Mouse (Mus musculus) right cerebral cortex, postnatal 4 days (tissue): ENCODE data around the gene C5ar1.
"Not testable (repeated sequence)": the region's sequence is repeated elsewhere in the genome, so short reads cannot be mapped to it uniquely, and the experiment has no call there.

Experiments
- DNase-seq: peaks from one replicate; pipeline ENCODE4 v3.0.0-alpha.2; 2022

C5ar1 gene

DNA sequence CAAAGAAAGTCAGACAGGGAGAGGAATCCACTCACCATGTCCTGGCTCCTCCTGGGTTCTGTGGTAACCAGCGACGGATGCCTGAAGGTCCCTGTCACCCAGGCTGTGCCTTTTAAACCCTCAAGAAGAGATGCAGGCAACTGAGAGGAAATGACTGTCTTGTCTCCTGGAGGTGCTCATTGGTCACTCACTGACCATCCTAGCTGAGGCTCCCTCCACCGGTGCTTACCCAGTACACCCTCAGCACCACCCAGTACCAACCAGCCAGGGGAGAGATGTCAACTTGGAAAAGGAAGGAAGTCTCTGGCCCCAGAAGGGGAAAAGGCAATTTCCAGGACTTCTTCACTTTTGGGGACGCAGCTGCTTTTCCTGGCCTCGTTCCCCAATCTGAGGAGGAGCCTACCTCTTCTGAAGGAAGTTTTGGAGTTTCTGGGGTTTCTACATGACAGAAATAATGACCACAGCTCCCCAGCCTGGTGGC is at the start of gene C5ar1:
C5ar1 (minus strand) TSS at position 431 of the 481 bp plus-strand sequence.
- DNase-seq, result no peak

DNA sequence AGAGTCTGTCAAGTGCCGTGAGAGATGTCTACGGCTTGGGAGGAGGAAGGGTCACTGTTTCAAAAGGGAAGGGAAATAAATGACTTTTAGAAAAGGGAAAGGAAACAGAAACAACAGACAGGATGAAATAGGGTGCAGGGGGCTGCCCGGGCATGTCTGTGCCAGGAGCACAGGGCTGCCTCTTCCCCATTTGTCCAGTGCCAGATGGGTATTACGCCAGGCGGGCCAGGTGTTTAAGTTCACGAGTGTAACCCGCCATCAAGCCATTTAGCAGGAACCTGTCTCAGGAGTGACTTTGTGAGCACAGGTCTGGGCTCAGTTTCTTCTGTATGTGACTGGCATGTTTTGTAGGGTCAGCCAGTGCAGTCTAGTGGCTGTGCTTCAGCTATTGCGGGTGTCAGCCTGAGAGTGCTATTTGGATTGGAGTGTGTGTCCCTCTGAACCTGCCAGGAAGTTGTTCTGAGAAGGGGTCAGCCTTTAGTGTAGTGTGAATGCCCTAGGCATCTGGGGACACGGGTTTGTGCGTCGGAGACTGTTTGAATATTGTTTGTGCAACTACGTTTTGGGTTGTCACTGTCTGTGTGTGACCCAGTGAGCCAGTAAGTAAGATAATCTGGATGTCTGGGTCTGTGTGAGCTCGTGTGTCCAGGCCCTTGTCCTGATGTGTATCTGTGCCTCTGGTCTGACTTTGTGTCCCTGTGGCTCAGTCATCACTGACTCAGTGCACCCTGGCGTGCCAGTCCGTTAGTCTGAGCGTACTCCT is 49.4 kb upstream of the C5ar1 start:
- no peak for DNase-seq

DNA sequence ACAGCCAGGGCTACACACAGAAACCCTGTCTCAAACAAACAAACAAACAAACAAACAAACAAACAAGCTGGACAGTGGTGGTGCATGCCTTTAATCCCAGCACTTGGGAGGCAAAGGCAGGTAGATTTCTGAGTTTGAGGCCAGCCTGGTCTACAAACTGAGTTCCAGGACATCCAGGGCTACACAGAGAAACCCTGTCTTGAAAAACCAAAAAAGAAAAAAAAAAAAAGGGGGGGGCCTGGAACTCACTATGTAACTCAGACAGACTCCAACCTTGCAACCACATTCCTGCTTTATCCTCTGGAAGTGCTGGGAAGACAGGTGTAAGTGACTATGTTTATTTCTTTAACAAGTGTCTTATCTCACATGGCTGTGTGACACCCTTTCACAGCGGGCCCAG is 48.8 kb upstream of the C5ar1 start, which contains the start of gene Bbc3:
Bbc3 (plus strand) TSS at position 301 of the 400 bp plus-strand sequence.
- DNase-seq, result not testable (repeated sequence)

DNA sequence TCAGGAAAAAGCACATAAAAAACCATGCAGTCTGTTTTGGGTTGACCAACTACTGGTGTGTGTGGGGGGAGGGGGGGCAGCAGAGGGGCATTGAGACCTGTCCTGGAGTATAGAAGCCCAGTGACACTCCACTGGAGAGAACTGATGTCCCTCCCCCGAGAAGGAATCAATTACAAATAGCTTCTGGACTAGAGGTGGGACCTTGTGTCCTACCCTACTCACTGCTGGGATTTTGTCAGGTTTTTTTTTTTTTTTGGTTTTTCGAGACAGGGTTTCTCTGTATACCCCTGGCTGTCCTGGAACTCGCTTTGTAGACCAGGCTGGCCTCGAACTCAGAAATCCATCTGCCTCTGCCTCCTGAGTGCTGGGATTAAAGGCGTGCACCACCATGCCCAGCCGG is 47.8 kb upstream of the C5ar1 start:
- not testable (repeated sequence) for DNase-seq

DNA sequence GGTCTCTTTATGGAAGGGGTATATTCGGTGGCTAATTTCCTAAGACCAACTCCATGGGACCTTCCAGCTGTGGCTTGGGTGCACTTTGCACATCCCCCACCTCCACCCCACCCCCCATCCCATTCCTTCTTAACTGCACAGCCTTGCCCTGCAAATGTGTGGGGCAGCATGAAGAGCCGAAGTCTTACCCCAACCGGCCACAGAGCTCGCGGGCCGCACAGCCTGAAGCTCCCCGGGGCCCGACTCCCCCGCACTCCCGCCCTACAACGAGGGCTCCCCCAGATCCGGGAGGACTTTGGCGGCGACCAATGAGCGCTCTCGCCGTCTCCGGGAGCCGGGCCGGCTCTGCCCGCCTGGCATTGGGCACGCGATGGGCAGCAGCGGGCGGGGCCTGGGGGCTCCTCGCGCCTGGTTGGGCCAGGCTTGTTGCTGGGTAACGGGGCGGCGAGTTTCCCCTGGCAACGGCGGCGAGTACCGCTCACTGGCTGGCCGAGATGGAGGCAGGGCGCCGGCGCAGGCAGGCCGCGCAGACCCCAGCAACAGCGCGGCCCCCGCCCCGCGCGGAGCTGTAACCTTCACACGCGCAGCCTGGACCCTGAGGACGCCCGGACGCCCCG is 40.2 kb upstream of the C5ar1 start:
- peak; percentile 93 for DNase-seq

DNA sequence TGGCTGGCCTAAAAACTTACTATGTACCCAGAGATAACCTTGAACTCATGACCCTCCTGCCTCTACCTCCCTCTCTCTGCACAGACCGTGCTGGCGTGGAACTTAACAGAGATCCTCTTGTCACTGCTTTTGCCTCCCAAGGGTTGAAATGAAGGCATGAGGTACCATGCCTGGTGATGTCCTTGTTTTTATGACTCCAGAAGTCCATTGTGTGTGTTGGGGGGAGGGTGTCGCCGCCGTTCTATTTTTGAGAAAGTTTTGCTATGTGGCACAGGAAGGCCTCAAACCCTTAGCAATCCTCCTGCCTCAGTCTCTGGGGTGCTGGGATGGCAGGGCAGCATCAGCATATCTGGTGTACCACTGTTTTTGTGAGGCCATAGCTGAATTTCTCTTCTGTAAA is 39.6 kb upstream of the C5ar1 start:
- DNase-seq, result no peak

DNA sequence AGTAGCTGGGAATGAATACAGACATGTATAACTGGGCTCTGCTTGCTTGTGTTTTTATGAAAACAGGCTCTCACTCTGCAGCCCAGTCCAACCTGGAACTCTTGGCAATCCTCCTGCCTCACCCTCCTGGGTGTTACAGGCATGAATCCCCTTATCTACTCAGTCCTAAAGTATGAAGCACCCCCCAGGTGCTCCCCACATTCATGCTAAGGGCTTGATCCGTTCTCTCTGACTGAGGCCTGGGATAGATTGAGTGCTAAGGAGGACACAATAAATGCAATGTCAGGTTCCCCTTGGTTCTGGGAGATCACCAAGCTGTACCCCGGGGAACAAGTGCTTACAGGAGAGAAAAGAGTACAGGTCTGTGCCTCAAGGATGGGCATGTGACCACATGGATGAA is 38.3 kb upstream of the C5ar1 start:
- DNase-seq, result no peak

DNA sequence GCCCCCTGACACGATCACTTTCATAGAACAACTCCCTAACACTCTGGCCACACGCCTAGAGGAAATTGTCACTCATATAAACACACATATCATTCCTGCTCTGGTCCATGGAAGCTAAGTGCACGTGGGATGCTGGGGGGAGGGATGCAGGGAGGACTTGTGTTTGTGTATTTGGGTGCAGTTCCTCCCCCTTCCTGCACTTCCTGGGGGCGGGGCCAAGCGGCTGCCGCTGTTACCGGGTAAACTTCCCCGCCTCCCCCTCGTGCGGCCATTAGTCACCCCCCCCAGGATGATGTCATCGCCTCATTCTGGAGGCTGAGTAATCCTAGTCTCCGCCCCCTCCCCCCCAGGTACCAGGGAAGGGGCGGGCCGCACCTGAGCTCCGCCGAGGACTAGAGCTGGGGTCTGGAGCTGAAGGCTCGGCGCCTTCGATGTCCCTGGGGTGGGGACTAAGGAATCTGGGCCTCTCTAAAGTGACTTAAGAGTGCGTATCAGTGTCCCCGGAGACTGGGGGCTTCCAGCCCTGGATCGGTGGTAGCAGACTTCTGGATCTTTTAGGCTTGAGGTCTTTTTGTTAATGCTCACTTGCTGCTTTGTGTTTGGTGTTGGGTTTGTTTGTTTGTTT is 37.5 kb upstream of the C5ar1 start:
- DNase-seq, result peak; percentile 80

DNA sequence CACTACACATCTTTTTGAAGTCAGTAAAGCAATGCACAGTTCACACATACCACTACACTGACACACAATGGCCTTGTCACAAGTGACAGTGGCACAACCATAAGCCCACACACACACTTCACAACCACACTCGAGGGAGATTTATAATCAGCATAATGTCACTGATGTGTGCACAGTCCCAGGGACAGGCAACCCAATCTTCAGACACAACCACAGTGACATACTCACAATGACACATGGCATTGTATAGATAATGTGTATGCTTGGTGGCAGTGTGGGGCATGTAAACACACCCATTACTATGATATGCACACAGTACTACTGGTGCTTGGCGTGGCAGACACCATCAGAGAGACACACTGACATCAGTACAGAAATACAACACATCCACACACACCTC is 36.8 kb upstream of the C5ar1 start:
- DNase-seq, result no peak

DNA sequence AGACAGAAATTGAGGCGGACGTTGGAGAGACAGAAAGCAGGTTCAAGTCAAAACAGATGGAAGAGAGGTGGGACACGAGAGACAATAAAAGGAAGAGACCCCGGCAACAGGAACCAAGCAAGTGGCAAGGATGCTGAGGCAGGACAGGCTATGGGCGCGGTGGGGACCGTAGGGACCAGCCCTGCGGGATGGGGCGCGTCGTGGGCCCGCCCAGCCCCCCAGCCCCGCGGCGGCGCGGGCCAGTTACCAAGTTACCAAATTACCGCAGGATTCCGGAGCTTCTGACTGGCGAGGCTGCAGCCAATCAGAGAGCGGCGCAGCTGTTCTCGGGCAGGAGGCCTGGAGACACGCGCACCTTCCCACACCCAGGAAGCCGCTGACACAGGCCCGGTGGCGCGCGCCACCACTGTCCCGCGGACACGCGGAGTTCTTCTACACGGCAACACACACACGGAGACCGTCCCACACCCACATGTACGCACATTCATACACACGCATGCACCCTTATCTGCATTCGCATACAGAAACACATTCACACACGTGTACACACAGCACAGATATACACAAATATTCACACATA is 36.1 kb upstream of the C5ar1 start:
- peak; percentile 59 for DNase-seq

DNA sequence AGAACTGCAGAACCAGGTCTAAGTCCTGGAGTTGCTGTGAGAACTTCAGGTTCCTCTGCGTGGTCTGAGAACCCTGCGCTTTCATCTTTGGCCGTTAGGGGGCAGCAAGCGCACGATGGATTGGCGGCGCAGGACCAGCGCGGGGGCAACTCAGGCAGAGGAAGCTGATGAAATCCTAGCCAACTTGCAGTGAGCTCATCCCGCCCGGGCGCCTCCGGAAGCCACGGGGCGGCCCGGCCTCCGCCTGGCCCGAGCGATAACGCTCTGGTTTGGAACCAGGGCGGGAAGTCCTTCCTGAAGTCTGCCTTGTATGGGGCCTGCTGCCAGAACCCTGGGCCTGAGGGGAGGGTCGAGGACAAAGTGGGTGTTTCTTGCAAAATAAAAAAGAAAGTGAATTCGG is 35.5 kb upstream of the C5ar1 start:
- peak; percentile 94 for DNase-seq

DNA sequence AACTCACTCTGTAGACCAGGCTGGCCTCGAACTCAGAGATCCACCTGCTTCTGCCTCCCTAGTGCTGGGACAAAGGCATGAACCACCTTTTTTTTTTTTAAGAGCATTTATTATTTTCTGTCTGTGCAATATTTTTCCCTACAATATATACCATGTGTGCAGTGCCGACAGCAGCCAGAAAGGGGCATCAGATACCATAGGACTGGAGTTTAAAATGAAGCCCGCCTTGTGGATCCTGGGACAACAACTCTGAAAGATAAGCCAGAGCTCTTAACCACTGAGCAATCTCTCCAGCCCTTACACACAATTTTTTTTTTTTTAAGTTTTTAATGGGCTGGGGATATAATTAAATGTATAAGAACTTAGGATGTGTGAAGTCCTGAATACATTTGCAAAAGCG is 35.0 kb upstream of the C5ar1 start:
- DNase-seq, result no peak

DNA sequence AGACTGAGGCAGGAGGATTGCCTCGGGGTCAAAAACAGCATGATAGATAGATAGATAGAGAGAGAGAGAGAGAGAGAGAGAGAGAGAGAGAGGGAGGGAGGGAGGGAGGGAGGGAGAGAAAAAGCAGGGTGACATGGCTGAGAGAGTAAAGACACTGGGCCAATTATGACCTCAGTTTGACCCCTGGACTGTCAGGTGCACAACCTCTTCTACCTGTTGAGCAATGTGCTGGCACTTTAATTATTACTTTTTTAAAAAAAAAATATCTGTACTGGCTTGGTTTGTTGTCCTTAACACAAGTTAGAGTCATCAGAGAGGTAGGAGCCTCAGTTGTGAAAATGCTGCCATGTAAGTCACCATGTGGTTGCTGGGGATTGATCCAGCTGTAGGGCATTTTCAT is 28.5 kb upstream of the C5ar1 start:
- no peak for DNase-seq

DNA sequence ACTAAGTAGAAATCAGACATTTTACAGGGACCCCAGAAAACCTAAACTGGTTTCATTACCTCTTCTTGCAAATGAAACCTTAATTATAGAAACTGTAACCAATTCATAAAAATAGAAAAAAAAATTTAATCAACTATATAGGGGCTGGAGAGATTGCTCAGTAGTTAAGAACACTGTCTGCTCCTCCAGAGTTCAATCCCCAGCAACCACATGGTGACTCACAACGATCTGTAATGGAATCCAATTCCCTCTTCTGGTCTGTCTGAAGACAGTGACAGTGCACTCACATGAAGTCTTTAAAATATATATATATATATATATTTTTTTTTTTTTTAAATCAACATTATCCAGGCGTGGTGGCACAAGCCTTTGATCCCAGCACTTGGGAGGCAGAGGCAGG is 27.7 kb upstream of the C5ar1 start:
- no peak for DNase-seq

DNA sequence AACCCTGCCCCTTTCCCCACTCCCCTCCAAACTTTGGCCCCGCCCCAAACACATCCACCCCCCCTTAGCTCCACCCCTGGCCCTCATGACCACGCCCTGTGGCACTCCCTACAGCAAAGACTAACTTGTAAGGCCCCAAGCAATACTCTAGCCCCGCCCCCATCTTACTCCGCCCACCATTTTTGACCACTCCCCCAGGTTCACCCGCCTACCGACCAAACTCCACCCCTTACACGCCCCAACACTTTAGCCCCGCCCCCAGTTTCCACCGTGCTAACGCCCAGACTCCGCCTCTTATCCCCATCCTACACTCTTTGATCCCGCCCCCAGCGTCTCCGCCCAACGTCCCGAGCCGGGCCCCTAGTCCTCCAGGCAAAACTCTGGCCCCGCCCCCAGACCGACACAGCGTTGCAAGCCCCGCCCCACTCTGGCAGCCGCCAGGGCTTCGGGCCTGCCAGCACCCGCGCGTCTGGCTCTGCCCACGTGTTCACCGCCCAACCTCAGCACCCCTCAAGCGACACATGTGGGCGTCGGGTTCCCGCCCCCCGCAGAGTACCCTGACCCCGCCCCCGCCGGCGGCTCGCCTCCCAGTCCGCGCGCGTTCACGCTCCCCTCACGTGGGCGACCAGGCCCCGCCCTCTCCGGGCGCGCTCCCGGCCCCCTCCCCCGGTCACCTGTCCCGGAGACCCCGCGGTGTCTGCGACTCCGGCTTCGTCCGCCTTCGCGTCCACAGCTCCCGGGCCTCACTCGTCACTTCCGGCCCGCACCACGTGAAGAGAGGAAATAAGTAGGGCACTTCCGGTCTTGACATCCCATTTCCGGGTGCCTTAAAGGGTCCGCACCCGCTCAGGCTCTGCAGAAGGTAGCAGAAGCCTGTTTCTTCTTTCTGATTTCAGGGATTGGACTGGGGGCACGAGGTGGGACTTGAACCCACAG is 27.0 kb upstream of the C5ar1 start, which contains the start of gene Ccdc9:
Ccdc9 (minus strand) TSS at position 770 of the 936 bp plus-strand sequence.
- peak; percentile 100 for DNase-seq

DNA sequence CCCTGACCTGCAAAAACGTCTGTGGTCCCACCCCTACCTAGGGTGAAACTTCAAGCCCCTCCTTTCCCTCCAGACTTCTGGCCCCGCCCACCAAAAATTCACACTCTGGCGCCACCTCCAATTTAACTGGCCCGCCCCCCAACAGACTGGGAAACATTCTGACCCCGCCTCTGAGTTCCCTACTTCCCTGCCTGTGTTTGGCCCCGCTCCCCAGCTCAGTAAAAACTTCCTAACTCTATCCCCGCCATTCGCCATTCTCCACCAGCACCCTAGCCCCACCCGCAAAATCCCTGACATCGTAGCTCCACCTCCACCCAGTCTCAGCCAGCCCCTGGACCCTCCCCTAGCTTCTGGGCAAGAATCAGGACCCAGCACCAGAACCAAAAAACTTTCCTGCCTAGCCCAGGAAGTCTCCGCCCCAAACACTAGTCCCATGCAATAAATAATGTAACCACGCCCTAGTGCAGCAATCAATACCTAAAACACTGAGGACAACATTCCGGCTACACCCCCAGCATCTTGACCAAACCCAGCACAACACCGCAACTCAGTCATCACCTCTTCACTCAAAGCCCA is 26.2 kb upstream of the C5ar1 start:
- peak; percentile 30 for DNase-seq

DNA sequence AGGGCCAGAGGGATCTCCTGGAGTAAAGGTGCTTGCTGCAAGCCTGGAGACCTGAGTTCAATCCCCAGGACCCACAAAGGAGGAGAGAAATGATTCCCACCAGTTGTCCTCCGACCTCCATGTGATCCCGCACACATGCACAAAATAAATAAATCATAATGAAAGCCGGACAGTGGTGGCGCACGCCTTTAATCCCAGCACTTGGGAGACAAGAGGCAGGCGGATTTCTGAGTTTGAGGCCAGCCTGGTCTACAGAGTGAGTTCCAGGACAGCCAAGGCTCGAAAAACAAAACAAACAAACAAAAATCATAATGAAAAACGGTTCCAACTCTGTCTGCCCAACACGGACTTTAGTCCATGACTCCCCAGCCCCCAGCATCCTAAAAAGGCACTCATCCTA is 25.6 kb upstream of the C5ar1 start:
- no peak for DNase-seq

DNA sequence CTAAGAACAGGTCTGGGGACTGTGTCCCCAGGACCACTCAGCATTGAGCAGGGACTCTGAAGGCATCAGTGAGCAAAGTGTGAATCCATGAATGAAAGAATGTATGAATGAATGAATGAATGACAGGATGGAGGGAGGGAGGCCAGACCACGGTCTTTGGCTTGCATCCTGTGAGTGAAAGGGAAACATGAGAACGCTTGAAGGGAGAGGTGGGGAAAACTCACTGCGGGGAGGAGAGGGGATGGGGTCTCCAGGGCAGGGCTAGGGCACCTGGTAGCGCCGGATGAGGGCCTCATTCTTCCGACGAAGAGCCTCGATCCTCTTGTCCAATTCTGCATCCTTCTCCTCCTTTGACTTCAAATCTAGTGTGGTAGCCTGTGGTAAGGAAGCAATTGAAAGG is 24.7 kb upstream of the C5ar1 start:
- DNase-seq, result no peak

DNA sequence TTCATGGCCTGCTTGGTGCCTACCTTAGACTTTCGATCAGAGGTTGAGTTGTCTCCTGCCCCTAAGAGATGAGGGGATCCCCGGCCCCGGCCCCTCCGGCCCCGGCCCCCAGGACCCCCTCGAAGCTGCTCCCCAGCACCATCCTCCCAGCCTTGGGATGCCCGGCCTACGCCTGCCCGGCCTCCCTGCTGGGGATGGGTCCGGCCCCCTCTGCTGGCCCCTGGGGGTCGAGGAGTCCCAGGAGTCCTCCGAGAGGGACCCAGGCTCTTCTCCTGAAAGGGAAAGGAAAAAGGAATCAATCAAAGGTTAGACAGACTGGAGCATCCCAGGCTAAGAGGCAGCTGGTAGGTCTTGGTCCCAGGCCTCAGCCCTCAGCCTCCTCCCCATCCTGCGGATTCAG is 23.0 kb upstream of the C5ar1 start:
- DNase-seq, result no peak

DNA sequence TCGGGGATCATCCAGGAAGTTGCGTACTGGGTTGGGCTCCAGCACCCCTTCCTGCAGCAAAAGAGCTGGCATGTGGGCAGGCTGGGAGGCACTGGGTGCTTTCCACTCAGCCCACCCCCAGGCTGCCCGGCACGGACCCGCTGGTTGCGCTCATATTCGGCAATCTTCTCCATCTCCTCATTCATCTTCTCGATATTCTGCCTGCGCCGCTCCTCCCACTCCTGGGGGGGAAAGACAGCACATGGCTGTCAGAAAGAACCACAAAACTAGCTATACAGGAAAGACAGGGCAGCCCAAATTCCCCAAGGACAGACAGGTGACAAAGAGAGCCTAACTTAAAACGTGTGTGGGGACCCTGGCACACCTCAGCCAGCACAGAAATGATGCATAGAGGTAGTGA is 21.4 kb upstream of the C5ar1 start:
- no peak for DNase-seq

DNA sequence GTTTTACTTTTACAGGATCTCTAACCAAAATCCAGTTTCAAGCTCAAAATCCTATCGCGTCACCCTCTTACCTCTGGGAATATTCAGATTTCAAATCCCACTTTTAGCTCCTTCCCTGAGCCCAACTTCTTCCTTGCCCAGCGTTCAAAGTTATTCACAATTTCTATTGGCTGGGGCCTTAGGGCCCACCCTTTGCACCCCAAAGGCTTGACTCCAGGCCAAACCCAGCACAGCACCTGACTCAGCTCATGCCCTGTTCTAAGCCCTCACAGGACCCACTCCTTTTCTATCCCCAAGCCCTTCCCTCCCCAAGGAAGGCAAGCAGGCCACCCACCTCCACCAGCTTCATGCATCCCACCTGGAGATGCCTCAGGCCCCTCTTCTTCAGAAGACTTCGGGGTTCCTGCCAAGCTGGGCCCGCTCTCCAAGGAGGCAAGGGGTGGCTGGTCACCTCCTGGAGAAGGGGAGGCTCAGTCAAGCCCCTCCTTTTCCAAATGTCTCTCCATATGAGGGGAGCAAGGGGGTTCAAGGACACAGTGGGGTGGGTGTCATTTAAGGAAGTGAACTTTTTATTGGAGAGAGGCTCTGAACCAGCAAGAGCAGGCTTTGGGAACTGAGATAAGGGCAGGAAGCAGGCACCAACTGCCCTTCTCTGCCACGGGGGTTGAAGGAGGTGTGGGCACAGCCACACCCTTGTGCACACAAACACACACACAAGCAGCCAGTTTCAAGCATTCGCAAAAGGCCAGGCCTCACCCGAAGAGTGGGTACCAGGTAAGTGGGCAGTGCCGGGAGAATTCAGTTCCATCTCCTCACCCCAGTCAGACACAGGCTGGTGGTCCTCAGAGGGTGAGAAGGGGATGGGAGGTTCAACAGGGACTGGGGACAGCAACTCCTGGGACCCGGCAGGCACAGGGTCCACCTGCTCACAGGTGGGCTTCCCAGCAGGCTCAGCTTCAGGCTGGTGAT is 15.9 kb upstream of the C5ar1 start:
- DNase-seq, result no peak
